Mouse (Mus musculus) hindbrain, embryonic 14.5 days (tissue): ENCODE measurements at regions not wholly inside any gene's neighbourhood (a gene's known extent, or its start where the extent isn't known, plus 50 kb on each side); places are given as distances from the start of the nearest gene placed in this dataset.
"Not testable (repeated sequence)": the region's sequence is repeated elsewhere in the genome, so short reads cannot be mapped to it uniquely, and the experiment has no call there.

ENCODE experiments used
- ATAC-seq: fragments of 200-750 bp; cut with Nextera tagmentation; 2 replicates; pipeline ENCODE4 v1.8.0; 2017; ENCODE audit warnings: moderate number of reproducible peaks, mild to moderate bottlenecking, moderate TSS enrichment, moderate library complexity; ENCODE audit not compliant: low FRiP score
- DNase-seq: peaks from one replicate; pipeline ENCODE4 v3.0.0-alpha.2; 2015; ENCODE audit warnings: low spot score
- H3K27ac ChIP-seq: fragments of 300-500 bp; sonication (generic); 2 replicates; pipeline ENCODE4 v1.5.1; 2014; ENCODE audit warnings: mild to moderate bottlenecking, moderate library complexity
- H3K27me3 ChIP-seq: fragments of 300-500 bp; sonication (generic); 2 replicates; pipeline ENCODE4 v1.6.1; 2014; ENCODE audit warnings: mild to moderate bottlenecking, low read length, mixed read lengths; ENCODE audit not compliant: control insufficient read depth, insufficient read depth
- H3K36me3 ChIP-seq: fragments of 300-500 bp; sonication (generic); replicated peaks from 2 replicates; pipeline ENCODE4 v1.6.1; 2014; ENCODE audit not compliant: control insufficient read depth, insufficient read depth
- H3K4me1 ChIP-seq: fragments of 300-500 bp; sonication (generic); replicated peaks from 2 replicates; pipeline ENCODE4 v1.6.1; 2014; ENCODE audit warnings: antibody characterized with exemption, low read length, mixed read lengths; ENCODE audit not compliant: control insufficient read depth, insufficient read depth
- H3K4me2 ChIP-seq: fragments of 300-500 bp; sonication (generic); replicated peaks from 2 replicates; pipeline ENCODE4 v1.6.1; 2014; ENCODE audit warnings: mild to moderate bottlenecking, moderate library complexity
- H3K4me3 ChIP-seq: fragments of 300-500 bp; sonication (generic); replicated peaks from 2 replicates; pipeline ENCODE4 v1.5.1; 2014; ENCODE audit warnings: mild to moderate bottlenecking, low read length
- H3K9ac ChIP-seq: fragments of 300-500 bp; sonication (generic); 2 replicates; pipeline ENCODE4 v1.6.1; 2014
- H3K9me3 ChIP-seq: fragments of 300-500 bp; sonication (generic); 2 replicates; pipeline ENCODE4 v1.6.1; 2016; ENCODE audit warnings: low read length; ENCODE audit not compliant: control insufficient read depth
- WGBS: fragments of 180-500 bp; shearing (Covaris S2); extraction: QIAGEN DNeasy Blood & Tissue Kit; methylation state at CpG from one replicate; pipeline ENCODE4 v1.1.7; 2014; 5-methylcytosine and 5-hydroxymethylcytosine counted together

- Histone ChIP-seq H3K27ac (no peak overlapping the region), H3K9ac (no peak overlapping the region), H3K27me3 (no peaks in the 10 kb centered on the region), H3K36me3 (no peaks in the 10 kb centered on the region), H3K4me2 (no peak overlapping the region), H3K4me3 (no peak overlapping the region), H3K9me3 (no peaks in the 10 kb centered on the region), H3K4me1 (no peaks in the 10 kb centered on the region)
- WGBS, result 74% methylated on average over 6 of the region's 6 CpGs
- DNase-seq (no peak), ATAC-seq (no peak)
Measured at GRCm38 (mm10) chr16:63170101-63170500, 316.0 kb downstream of the Pros1 start.

GRCm38 (mm10) chr16:63179228-63179627, 325.1 kb downstream of the Pros1 start:
- no peaks in the 10 kb centered on the region for H3K4me1 ChIP-seq
- ATAC-seq (no peak), DNase-seq (no peak)
- H3K27ac ChIP-seq, result no peak overlapping the region
- H3K4me2 ChIP-seq, result no peak overlapping the region
- H3K4me3 ChIP-seq, result no peak overlapping the region
- H3K9ac ChIP-seq, result no peak overlapping the region
- no peaks in the 10 kb centered on the region for H3K9me3 ChIP-seq
- H3K36me3 ChIP-seq, result no peaks in the 10 kb centered on the region
- no peaks in the 10 kb centered on the region for H3K27me3 ChIP-seq
- 63% methylated on average over 5 of the region's 5 CpGs for WGBS

- H3K4me2 ChIP-seq, result no peak overlapping the region
- ATAC-seq (no peak), DNase-seq (no peak)
Measured at GRCm38 (mm10) chr16:63191181-63191580, 337.1 kb downstream of the Pros1 start.

GRCm38 (mm10) chr16:63191623-63192022, 337.5 kb downstream of the Pros1 start:
- ATAC-seq (no peak), DNase-seq (no peak)

More at GRCm38 (mm10) chr16:63191181-63191580, 337.1 kb downstream of the Pros1 start:
- WGBS, result 46% methylated on average over 6 of the region's 6 CpGs
- Histone ChIP-seq H3K4me1 (peaks cover 4% of the 10 kb centered on the region; the same call in 1 of the 2 replicates), H3K36me3 (no peaks in the 10 kb centered on the region), H3K9me3 (no peaks in the 10 kb centered on the region), H3K27ac (no peak overlapping the region), H3K9ac (no peak overlapping the region), H3K4me3 (no peak overlapping the region), H3K27me3 (no peaks in the 10 kb centered on the region)

GRCm38 (mm10) chr16:63194595-63194994, 340.5 kb downstream of the Pros1 start:
- Histone ChIP-seq H3K4me3 (no peak overlapping the region), H3K9ac (no peak overlapping the region), H3K4me1 (peaks cover 4% of the 10 kb centered on the region; the same call in 1 of the 2 replicates), H3K27me3 (no peaks in the 10 kb centered on the region), H3K27ac (no peak overlapping the region), H3K36me3 (no peaks in the 10 kb centered on the region), H3K4me2 (no peak overlapping the region), H3K9me3 (no peaks in the 10 kb centered on the region)
- ATAC-seq (no peak), DNase-seq (no peak)
- 89% methylated on average over 2 of the region's 2 CpGs for WGBS

More at GRCm38 (mm10) chr16:63191623-63192022, 337.5 kb downstream of the Pros1 start:
- peaks cover 4% of the 10 kb centered on the region; the same call in 1 of the 2 replicates for H3K4me1 ChIP-seq
- H3K9ac ChIP-seq, result no peak overlapping the region
- WGBS, result 72% methylated on average over 1 of the region's 1 CpGs
- no peak overlapping the region for H3K4me2 ChIP-seq
- H3K9me3 ChIP-seq, result no peaks in the 10 kb centered on the region
- H3K27ac ChIP-seq, result no peak overlapping the region
- no peak overlapping the region for H3K4me3 ChIP-seq
- no peaks in the 10 kb centered on the region for H3K27me3 ChIP-seq
- H3K36me3 ChIP-seq, result no peaks in the 10 kb centered on the region

GRCm38 (mm10) chr16:63213471-63213870, 359.4 kb downstream of the Pros1 start:
- not testable (repeated sequence) for H3K4me2 ChIP-seq, H3K36me3 ChIP-seq, H3K9me3 ChIP-seq, DNase-seq, H3K4me1 ChIP-seq, H3K27me3 ChIP-seq, H3K4me3 ChIP-seq, H3K9ac ChIP-seq, ATAC-seq, H3K27ac ChIP-seq
- 95% methylated on average over 1 of the region's 1 CpGs for WGBS

- Histone ChIP-seq H3K36me3 (no peaks in the 10 kb centered on the region), H3K27ac (no peak overlapping the region), H3K4me2 (peak overlapping the region; percentile 21), H3K4me1 (no peaks in the 10 kb centered on the region), H3K9ac (no peak overlapping the region), H3K4me3 (no peak overlapping the region), H3K9me3 (no peaks in the 10 kb centered on the region), H3K27me3 (no peaks in the 10 kb centered on the region)
- ATAC-seq (peak; percentile 69; the same call in 1 of the 2 replicates), DNase-seq (peak; percentile 35)
- WGBS, result 51% methylated on average over 10 of the region's 10 CpGs
Measured at GRCm38 (mm10) chr16:63220228-63220879, 366.2 kb downstream of the Pros1 start.

GRCm38 (mm10) chr16:63224608-63225007, 370.5 kb downstream of the Pros1 start:
- DNase-seq, result no peak
- Histone ChIP-seq H3K4me2 (no peak overlapping the region), H3K4me1 (no peaks in the 10 kb centered on the region), H3K4me3 (no peak overlapping the region), H3K9ac (no peak overlapping the region), H3K9me3 (no peaks in the 10 kb centered on the region), H3K27me3 (no peaks in the 10 kb centered on the region), H3K36me3 (no peaks in the 10 kb centered on the region), H3K27ac (no peak overlapping the region)
- WGBS, result 63% methylated on average over 6 of the region's 6 CpGs
- ATAC-seq, result no peak

GRCm38 (mm10) chr16:63225097-63225496, 371.0 kb downstream of the Pros1 start:
- Histone ChIP-seq H3K4me3 (no peak overlapping the region), H3K27ac (no peak overlapping the region), H3K9me3 (no peaks in the 10 kb centered on the region), H3K4me1 (no peaks in the 10 kb centered on the region), H3K4me2 (no peak overlapping the region), H3K9ac (no peak overlapping the region), H3K27me3 (no peaks in the 10 kb centered on the region), H3K36me3 (no peaks in the 10 kb centered on the region)
- WGBS, result 83% methylated on average over 8 of the region's 8 CpGs
- ATAC-seq, result no peak
- DNase-seq, result no peak

GRCm38 (mm10) chr16:63229135-63229534, 375.0 kb downstream of the Pros1 start:
- H3K27ac ChIP-seq, result no peak overlapping the region
- no peaks in the 10 kb centered on the region for H3K4me1 ChIP-seq
- no peaks in the 10 kb centered on the region for H3K9me3 ChIP-seq
- H3K36me3 ChIP-seq, result no peaks in the 10 kb centered on the region
- DNase-seq, result no peak
- no peaks in the 10 kb centered on the region for H3K27me3 ChIP-seq
- WGBS, result 32% methylated on average over 1 of the region's 1 CpGs
- no peak overlapping the region for H3K4me2 ChIP-seq
- no peak overlapping the region for H3K4me3 ChIP-seq
- no peak overlapping the region for H3K9ac ChIP-seq
- no peak for ATAC-seq
